Mouse (Mus musculus) C2C12 (cell line): ENCODE results near the gene Hacd2.

ENCODE experiments used
- CTCF ChIP-seq: IDR thresholded peaks from one replicate; pipeline ENCODE4 v1.5.1; 2011; ENCODE audit not compliant: control insufficient read depth, insufficient read depth, insufficient read length
- MAX ChIP-seq: IDR thresholded peaks from one replicate; pipeline ENCODE4 v1.6.1; 2011; ENCODE audit warnings: mild to moderate bottlenecking, control low read depth
- MYOD1 ChIP-seq: IDR thresholded peaks from one replicate; pipeline ENCODE4 v1.6.1; 2011; ENCODE audit warnings: low read depth; ENCODE audit not compliant: control insufficient read depth, insufficient read length
- MYOG ChIP-seq: IDR thresholded peaks from one replicate; pipeline ENCODE4 v1.6.1; 2011; ENCODE audit not compliant: control insufficient read depth, insufficient read length; ENCODE audit errors: extremely low read depth
- USF1 ChIP-seq: IDR thresholded peaks from one replicate; pipeline ENCODE4 v1.6.1; 2011; ENCODE audit warnings: low read depth, mild to moderate bottlenecking, control low read depth, moderate library complexity

DNA sequence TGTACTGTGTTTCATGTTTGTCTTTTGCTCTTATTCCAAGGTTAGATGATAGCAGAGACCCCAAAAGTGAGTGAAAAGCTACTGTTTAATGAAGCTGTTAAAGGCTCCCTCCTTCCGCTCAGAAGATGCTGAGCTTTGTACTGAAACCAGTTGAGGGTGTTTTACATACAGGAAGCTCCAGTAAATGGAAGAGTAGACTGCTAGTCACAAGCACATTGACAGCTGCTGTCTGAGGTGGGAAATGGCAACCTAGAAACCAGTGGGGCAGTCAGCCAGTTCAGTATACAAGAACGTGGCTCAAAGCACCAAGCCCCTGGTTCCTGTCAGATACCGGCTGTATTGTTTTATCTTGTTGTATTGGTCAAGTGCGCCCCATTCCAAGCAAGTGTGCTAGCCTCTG is 46.7 kb downstream of the Hacd2 start:
- TF ChIP-seq MYOG (no peak), CTCF (no peak), MAX (no peak), MYOD1 (no peak), USF1 (no peak)
